Mouse (Mus musculus): ENCODE measurements around the gene Ctnnd2. TPM values are rescaled to one million over a fixed set of nuclear protein-coding genes. Genes with fewer than 3 reads are reported as not detected.

The Ctnnd2 gene
- total and polyA plus RNA-seq, 3 experiments: 0.16 TPM; not detected in 2

DNA sequence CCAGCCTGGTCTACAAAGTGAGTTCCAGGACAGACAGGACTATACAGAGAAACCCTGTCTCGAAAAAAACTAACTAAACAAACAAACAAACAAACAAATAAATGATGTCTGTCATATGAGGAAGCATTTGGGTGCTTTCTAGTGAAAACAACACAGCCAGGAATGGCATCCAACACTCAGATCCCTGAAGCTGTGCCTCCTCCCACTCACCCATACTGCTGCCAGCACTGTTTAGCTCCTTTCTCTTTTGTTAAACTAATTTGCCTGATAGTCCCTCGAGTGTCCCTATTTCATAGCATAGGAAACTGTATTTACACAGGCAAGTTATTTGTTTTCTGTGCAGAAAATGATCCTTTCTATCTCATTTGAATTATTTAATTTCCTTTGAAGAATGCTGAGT, 546.8 kb downstream of the Ctnnd2 start:
- DNase-seq (ENCODE audit: low spot score) (no peak), ATAC-seq (ENCODE audit: extremely low read depth, insufficient number of reproducible peaks, low FRiP score, poor library complexity, severe bottlenecking) (no peak)
- Histone ChIP-seq H3K36me3 (replicated peaks) (no peaks in the 10 kb centered on the region), H3K4me3 (ENCODE audit: low read depth, low read length) (no peak overlapping the region), H3K9me3 (replicated peaks) (no peaks in the 10 kb centered on the region), H3K27me3 (ENCODE audit: insufficient read depth, low read length) (no peaks in the 10 kb centered on the region), H3K4me1 (ENCODE audit: insufficient read depth, low read depth, low read length) (no peaks in the 10 kb centered on the region)
- TF ChIP-seq GATA2 (IDR thresholded peaks at IDR 0.05; ENCODE audit: borderline replicate concordance, low read depth, low read length): no peak
- no peak for TF ChIP-seq POLR2AphosphoS5 (IDR thresholded peaks at IDR 0.05; ENCODE audit: insufficient replicate concordance, low read depth, low read length)
- no peak for TF ChIP-seq CTCF (IDR thresholded peaks at IDR 0.05; ENCODE audit: low read depth, low read length)
- TF ChIP-seq GATA1 (IDR thresholded peaks at IDR 0.05; ENCODE audit: borderline replicate concordance, low read length): no peak
- TF ChIP-seq TAL1 (conservative IDR thresholded peaks at IDR 0.05; ENCODE audit: low read depth, low read length): no peak

DNA sequence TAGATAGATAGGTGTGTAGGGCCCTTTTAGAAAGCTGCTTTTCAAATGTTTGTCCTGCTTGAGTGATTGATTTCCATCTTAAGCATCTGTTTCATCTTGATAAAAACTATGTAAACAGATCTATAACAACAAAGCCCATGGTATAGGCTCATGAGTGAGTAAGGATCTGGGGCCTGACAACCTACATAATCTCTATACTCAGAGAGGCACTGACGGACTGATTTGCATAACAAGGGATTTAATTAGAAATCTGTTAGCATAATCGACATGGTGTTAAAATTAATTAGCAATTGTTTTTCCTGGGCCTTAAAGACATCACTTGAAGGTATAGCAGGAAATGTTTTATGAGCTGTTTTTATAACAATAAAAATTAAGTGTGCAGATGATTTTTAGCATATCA, 548.7 kb downstream of the Ctnnd2 start:
- H3K4me1 ChIP-seq (ENCODE audit: insufficient read depth, low read depth, low read length): no peaks in the 10 kb centered on the region
- no peak for ATAC-seq (ENCODE audit: extremely low read depth, insufficient number of reproducible peaks, low FRiP score, poor library complexity, severe bottlenecking)
- TF ChIP-seq POLR2AphosphoS5 (IDR thresholded peaks at IDR 0.05; ENCODE audit: insufficient replicate concordance, low read depth, low read length): no peak
- no peak for TF ChIP-seq GATA1 (IDR thresholded peaks at IDR 0.05; ENCODE audit: borderline replicate concordance, low read length)
- TF ChIP-seq GATA2 (IDR thresholded peaks at IDR 0.05; ENCODE audit: borderline replicate concordance, low read depth, low read length): no peak
- TF ChIP-seq CTCF (IDR thresholded peaks at IDR 0.05; ENCODE audit: low read depth, low read length): no peak
- TF ChIP-seq TAL1 (conservative IDR thresholded peaks at IDR 0.05; ENCODE audit: low read depth, low read length): no peak
- H3K4me3 ChIP-seq (ENCODE audit: low read depth, low read length): no peak overlapping the region
- no peaks in the 10 kb centered on the region for H3K27me3 ChIP-seq (ENCODE audit: insufficient read depth, low read length)
- DNase-seq (ENCODE audit: low spot score): no peak
- H3K36me3 ChIP-seq (replicated peaks): no peaks in the 10 kb centered on the region
- no peaks in the 10 kb centered on the region; the same call in 1 of the 2 replicates for H3K9me3 ChIP-seq (replicated peaks)

DNA sequence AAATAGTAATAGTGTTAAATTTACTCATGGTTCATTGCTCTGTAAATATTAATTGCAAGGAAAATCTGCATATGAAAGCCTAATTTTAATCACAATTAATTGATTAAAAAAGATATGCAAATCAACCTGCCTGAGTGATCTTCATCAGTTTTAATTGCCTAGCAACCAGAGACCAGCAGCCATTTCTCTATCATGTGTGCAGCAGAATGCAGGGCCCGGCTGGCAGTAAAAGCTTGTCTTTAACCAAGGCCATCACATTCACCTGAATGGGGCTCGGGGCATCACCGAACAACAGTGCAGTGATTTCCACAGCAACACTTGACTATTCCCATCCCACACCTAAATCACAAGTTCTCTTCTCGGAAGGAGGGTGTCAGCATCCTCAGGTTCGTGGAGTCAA, 553.7 kb downstream of the Ctnnd2 start:
- Histone ChIP-seq H3K36me3 (replicated peaks) (no peaks in the 10 kb centered on the region), H3K9me3 (replicated peaks) (no peaks in the 10 kb centered on the region; the same call in 1 of the 2 replicates), H3K4me3 (ENCODE audit: low read depth, low read length) (no peak overlapping the region), H3K4me1 (ENCODE audit: insufficient read depth, low read depth, low read length) (no peaks in the 10 kb centered on the region), H3K27me3 (ENCODE audit: insufficient read depth, low read length) (no peaks in the 10 kb centered on the region)
- no peak for DNase-seq (ENCODE audit: low spot score)
- no peak for ATAC-seq (ENCODE audit: extremely low read depth, insufficient number of reproducible peaks, low FRiP score, poor library complexity, severe bottlenecking)
- TF ChIP-seq GATA1 (IDR thresholded peaks at IDR 0.05; ENCODE audit: borderline replicate concordance, low read length): no peak
- TF ChIP-seq POLR2AphosphoS5 (IDR thresholded peaks at IDR 0.05; ENCODE audit: insufficient replicate concordance, low read depth, low read length): no peak
- TF ChIP-seq TAL1 (conservative IDR thresholded peaks at IDR 0.05; ENCODE audit: low read depth, low read length): no peak
- no peak for TF ChIP-seq GATA2 (IDR thresholded peaks at IDR 0.05; ENCODE audit: borderline replicate concordance, low read depth, low read length)
- TF ChIP-seq CTCF (IDR thresholded peaks at IDR 0.05; ENCODE audit: low read depth, low read length): no peak

DNA sequence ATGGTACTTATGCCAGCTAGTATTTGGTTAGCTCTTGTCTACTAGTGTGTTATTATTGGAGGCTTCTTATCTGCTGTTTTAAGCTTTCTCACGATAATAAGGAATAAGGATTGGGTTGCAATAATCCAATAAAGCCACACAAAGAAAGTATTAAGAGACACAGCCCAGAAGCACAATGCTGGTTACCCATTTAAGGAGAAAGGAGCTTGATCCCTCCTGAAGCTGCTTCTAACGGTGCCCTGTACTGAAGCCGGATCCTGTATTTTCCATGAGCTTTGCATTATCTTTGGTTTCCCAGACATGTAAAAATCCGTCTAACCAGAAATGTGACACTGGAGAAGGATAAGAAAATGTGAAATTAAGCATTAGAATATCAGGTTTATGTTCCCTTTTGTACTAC, 565.8 kb downstream of the Ctnnd2 start:
- Histone ChIP-seq H3K9me3 (replicated peaks) (no peaks in the 10 kb centered on the region), H3K36me3 (replicated peaks) (no peaks in the 10 kb centered on the region), H3K27me3 (ENCODE audit: insufficient read depth, low read length) (no peaks in the 10 kb centered on the region), H3K4me3 (ENCODE audit: low read depth, low read length) (no peak overlapping the region), H3K4me1 (ENCODE audit: insufficient read depth, low read depth, low read length) (no peaks in the 10 kb centered on the region)
- ATAC-seq (ENCODE audit: extremely low read depth, insufficient number of reproducible peaks, low FRiP score, poor library complexity, severe bottlenecking) (no peak), DNase-seq (ENCODE audit: low spot score) (no peak)
- TF ChIP-seq CTCF (IDR thresholded peaks at IDR 0.05; ENCODE audit: low read depth, low read length) (no peak), POLR2AphosphoS5 (IDR thresholded peaks at IDR 0.05; ENCODE audit: insufficient replicate concordance, low read depth, low read length) (no peak), GATA2 (IDR thresholded peaks at IDR 0.05; ENCODE audit: borderline replicate concordance, low read depth, low read length) (no peak), GATA1 (IDR thresholded peaks at IDR 0.05; ENCODE audit: borderline replicate concordance, low read length) (no peak)

DNA sequence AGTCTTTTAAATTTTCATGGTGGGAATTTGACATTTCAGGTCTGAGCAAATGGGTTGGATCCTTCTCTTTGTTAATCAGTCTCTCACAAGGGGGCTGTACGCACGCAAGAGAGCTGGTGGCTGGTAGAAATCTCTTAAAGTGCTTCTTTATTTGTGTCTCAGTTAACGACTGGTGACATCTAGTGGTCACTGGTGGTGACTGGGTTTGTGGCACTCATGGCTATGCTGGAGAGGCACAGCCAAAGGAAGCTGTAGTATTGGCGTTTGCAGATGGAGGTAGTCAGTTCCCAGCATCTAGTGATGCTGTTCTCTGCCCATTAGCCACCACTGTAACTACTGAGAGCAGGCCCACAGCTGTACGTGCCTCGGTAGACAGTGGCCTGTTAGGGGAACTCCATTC, 568.3 kb downstream of the Ctnnd2 start:
- ATAC-seq (ENCODE audit: extremely low read depth, insufficient number of reproducible peaks, low FRiP score, poor library complexity, severe bottlenecking) (no peak), DNase-seq (ENCODE audit: low spot score) (no peak)
- Histone ChIP-seq H3K36me3 (replicated peaks) (no peaks in the 10 kb centered on the region), H3K27me3 (ENCODE audit: insufficient read depth, low read length) (no peaks in the 10 kb centered on the region), H3K9me3 (replicated peaks) (no peaks in the 10 kb centered on the region), H3K4me3 (ENCODE audit: low read depth, low read length) (no peak overlapping the region), H3K4me1 (ENCODE audit: insufficient read depth, low read depth, low read length) (no peaks in the 10 kb centered on the region)
- TF ChIP-seq TAL1 (conservative IDR thresholded peaks at IDR 0.05; ENCODE audit: low read depth, low read length): no peak
- TF ChIP-seq GATA1 (IDR thresholded peaks at IDR 0.05; ENCODE audit: borderline replicate concordance, low read length): no peak
- TF ChIP-seq GATA2 (IDR thresholded peaks at IDR 0.05; ENCODE audit: borderline replicate concordance, low read depth, low read length): no peak
- TF ChIP-seq POLR2AphosphoS5 (IDR thresholded peaks at IDR 0.05; ENCODE audit: insufficient replicate concordance, low read depth, low read length): no peak

DNA sequence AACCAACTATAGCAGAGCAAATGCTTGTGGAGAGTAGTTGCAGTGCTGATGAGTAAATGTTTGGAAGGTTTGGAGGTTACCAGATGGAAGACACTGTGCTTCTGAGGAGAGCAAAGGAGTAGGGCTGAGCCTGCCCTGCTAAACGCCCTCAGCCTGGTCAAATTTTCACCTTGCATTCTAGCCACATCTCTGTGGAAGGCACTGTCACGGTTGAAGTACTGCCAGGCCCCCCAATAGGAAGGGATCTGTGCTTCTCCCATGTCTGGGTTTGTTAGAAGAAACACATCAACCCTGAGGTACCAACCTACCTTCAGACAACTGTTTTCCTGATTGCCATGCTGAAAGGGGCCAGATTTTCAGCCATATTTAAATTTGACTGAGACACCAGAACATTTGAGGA, 585.6 kb downstream of the Ctnnd2 start:
- Histone ChIP-seq H3K9me3 (replicated peaks) (no peaks in the 10 kb centered on the region), H3K36me3 (replicated peaks) (no peaks in the 10 kb centered on the region), H3K27me3 (ENCODE audit: insufficient read depth, low read length) (no peaks in the 10 kb centered on the region), H3K4me3 (ENCODE audit: low read depth, low read length) (no peak overlapping the region), H3K4me1 (ENCODE audit: insufficient read depth, low read depth, low read length) (no peaks in the 10 kb centered on the region)
- TF ChIP-seq CTCF (IDR thresholded peaks at IDR 0.05; ENCODE audit: low read depth, low read length) (no peak), GATA2 (IDR thresholded peaks at IDR 0.05; ENCODE audit: borderline replicate concordance, low read depth, low read length) (no peak)
- ATAC-seq (ENCODE audit: extremely low read depth, insufficient number of reproducible peaks, low FRiP score, poor library complexity, severe bottlenecking) (no peak), DNase-seq (ENCODE audit: low spot score) (no peak)

DNA sequence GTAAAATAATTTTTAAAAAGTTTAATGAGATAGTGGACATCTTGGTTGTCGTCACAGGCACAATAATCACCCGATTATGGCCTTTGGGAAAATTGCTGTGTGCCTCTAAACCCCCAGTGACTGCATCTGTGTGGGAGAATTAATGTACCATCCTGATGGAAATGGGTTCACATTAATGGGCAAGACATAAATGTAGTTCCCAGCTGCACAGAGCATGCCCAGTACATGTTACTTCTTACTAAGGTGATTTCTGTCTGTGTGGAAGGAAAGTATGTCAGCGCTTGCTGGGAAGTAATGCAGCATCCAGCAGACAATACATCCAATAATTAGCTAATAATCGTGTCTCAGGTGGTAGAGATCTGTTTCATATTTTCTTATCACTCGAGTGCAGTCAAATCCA, 589.8 kb downstream of the Ctnnd2 start:
- ATAC-seq (ENCODE audit: extremely low read depth, insufficient number of reproducible peaks, low FRiP score, poor library complexity, severe bottlenecking): no peak
- H3K27me3 ChIP-seq (ENCODE audit: insufficient read depth, low read length): no peaks in the 10 kb centered on the region
- no peak overlapping the region for H3K4me3 ChIP-seq (ENCODE audit: low read depth, low read length)
- TF ChIP-seq GATA1 (IDR thresholded peaks at IDR 0.05; ENCODE audit: borderline replicate concordance, low read length) (no peak), GATA2 (IDR thresholded peaks at IDR 0.05; ENCODE audit: borderline replicate concordance, low read depth, low read length) (no peak), TAL1 (conservative IDR thresholded peaks at IDR 0.05; ENCODE audit: low read depth, low read length) (no peak), CTCF (IDR thresholded peaks at IDR 0.05; ENCODE audit: low read depth, low read length) (no peak), POLR2AphosphoS5 (IDR thresholded peaks at IDR 0.05; ENCODE audit: insufficient replicate concordance, low read depth, low read length) (no peak)
- H3K4me1 ChIP-seq (ENCODE audit: insufficient read depth, low read depth, low read length): no peaks in the 10 kb centered on the region
- H3K36me3 ChIP-seq (replicated peaks): no peaks in the 10 kb centered on the region
- no peak for DNase-seq (ENCODE audit: low spot score)
- H3K9me3 ChIP-seq (replicated peaks): no peaks in the 10 kb centered on the region
